Mouse (Mus musculus): ENCODE results near the gene Cyp2d12. TPM values are rescaled to one million over a fixed set of nuclear protein-coding genes. Genes with fewer than 3 reads are reported as not detected.
"Not testable (repeated sequence)": the region's sequence is repeated elsewhere in the genome, so short reads cannot be mapped to it uniquely, and the experiment has no call there.

Gene Cyp2d12
- total RNA-seq (2014; rRNA removed) (0.65 TPM in 1 of 2 replicates, not detected in the other), polyA plus RNA-seq (2012; rRNA removed) (0.63 and 0.65 TPM in 2 replicates)

GRCm38 (mm10) chr15:82554531-82555230 lies at the start of gene Cyp2d12:
Cyp2d12 (plus strand) TSS chr15:82555072.
- H3K4me1 ChIP-seq (ENCODE audit: control insufficient read depth, insufficient read depth, low read length) = no peaks in the 10 kb centered on the region
- no peaks in the 10 kb centered on the region for H3K27me3 ChIP-seq (ENCODE audit: control insufficient read depth, insufficient read depth, low read length)
- no peak within 1 kb of the TSS for H3K4me3 ChIP-seq (ENCODE audit: insufficient read depth, low read depth, low read length)
- no peak for DNase-seq (ENCODE audit: extremely low read depth, low read depth, low spot score)
- no peak within 1 kb of the TSS for H3K9ac ChIP-seq (ENCODE audit: low read depth, low read length)
- TF ChIP-seq POLR2A (IDR thresholded peaks at IDR 0.05; ENCODE audit: extremely low read depth, insufficient read depth, low read length) (no peak), CTCF (IDR thresholded peaks at IDR 0.05; ENCODE audit: low read depth, low read length) (no peak)
- H3K79me2 ChIP-seq (ENCODE audit: control insufficient read depth, insufficient read depth, low read length) = no peaks in the 10 kb centered on the region
- H3K36me3 ChIP-seq (ENCODE audit: control insufficient read depth, insufficient read depth, low read length) = no peaks in the 10 kb centered on the region
- H3K27ac ChIP-seq (replicated peaks; ENCODE audit: insufficient read depth, low read depth, low read length) = no peak within 1 kb of the TSS
- WGBS = 89% methylated on average over 7 of the region's 7 CpGs

- Histone ChIP-seq H3K27me3 (ENCODE audit: control insufficient read depth, insufficient read depth, low read length) (no peaks in the 10 kb centered on the region), H3K79me2 (ENCODE audit: control insufficient read depth, insufficient read depth, low read length) (no peaks in the 10 kb centered on the region), H3K36me3 (ENCODE audit: control insufficient read depth, insufficient read depth, low read length) (no peaks in the 10 kb centered on the region), H3K4me1 (ENCODE audit: control insufficient read depth, insufficient read depth, low read length) (peaks cover 3% of the 10 kb centered on the region; the same call in 1 of the 2 replicates), H3K9ac (ENCODE audit: low read depth, low read length) (no peak overlapping the region), H3K4me3 (ENCODE audit: insufficient read depth, low read depth, low read length) (no peak overlapping the region), H3K27ac (replicated peaks; ENCODE audit: insufficient read depth, low read depth, low read length) (no peak overlapping the region)
- TF ChIP-seq CTCF (IDR thresholded peaks at IDR 0.05; ENCODE audit: low read depth, low read length) = no peak
- no peak for TF ChIP-seq POLR2A (IDR thresholded peaks at IDR 0.05; ENCODE audit: extremely low read depth, insufficient read depth, low read length)
- 80% methylated on average over 3 of the region's 3 CpGs for WGBS
- no peak for DNase-seq (ENCODE audit: extremely low read depth, low read depth, low spot score)
Observed at GRCm38 (mm10) chr15:82506971-82507370, 47.9 kb upstream of the Cyp2d12 start.

- H3K4me3 ChIP-seq (ENCODE audit: insufficient read depth, low read depth, low read length); H3K36me3 ChIP-seq (ENCODE audit: control insufficient read depth, insufficient read depth, low read length); H3K27me3 ChIP-seq (ENCODE audit: control insufficient read depth, insufficient read depth, low read length); H3K79me2 ChIP-seq (ENCODE audit: control insufficient read depth, insufficient read depth, low read length); H3K4me1 ChIP-seq (ENCODE audit: control insufficient read depth, insufficient read depth, low read length); H3K9ac ChIP-seq (ENCODE audit: low read depth, low read length); H3K27ac ChIP-seq (replicated peaks; ENCODE audit: insufficient read depth, low read depth, low read length): not testable (repeated sequence)
- peak; percentile 44 for TF ChIP-seq CTCF (IDR thresholded peaks at IDR 0.05; ENCODE audit: low read depth, low read length)
- peak; percentile 19 for DNase-seq (ENCODE audit: extremely low read depth, low read depth, low spot score)
- 63% methylated on average over 4 of the region's 4 CpGs for WGBS
Observed at GRCm38 (mm10) chr15:82507740-82508139, 47.1 kb upstream of the Cyp2d12 start.

GRCm38 (mm10) chr15:82509495-82509894 lies 45.4 kb upstream of the Cyp2d12 start:
- H3K27ac ChIP-seq (replicated peaks; ENCODE audit: insufficient read depth, low read depth, low read length) = peak overlapping the region; percentile 1; the same call in 1 of the 2 replicates
- not testable (repeated sequence) for H3K4me3 ChIP-seq (ENCODE audit: insufficient read depth, low read depth, low read length); H3K4me1 ChIP-seq (ENCODE audit: control insufficient read depth, insufficient read depth, low read length); H3K27me3 ChIP-seq (ENCODE audit: control insufficient read depth, insufficient read depth, low read length); H3K36me3 ChIP-seq (ENCODE audit: control insufficient read depth, insufficient read depth, low read length); H3K9ac ChIP-seq (ENCODE audit: low read depth, low read length); H3K79me2 ChIP-seq (ENCODE audit: control insufficient read depth, insufficient read depth, low read length)
- peak; percentile 73 for DNase-seq (ENCODE audit: extremely low read depth, low read depth, low spot score)
- 8% methylated on average over 4 of the region's 4 CpGs for WGBS

- H3K27me3 ChIP-seq (ENCODE audit: control insufficient read depth, insufficient read depth, low read length); H3K4me1 ChIP-seq (ENCODE audit: control insufficient read depth, insufficient read depth, low read length); H3K27ac ChIP-seq (replicated peaks; ENCODE audit: insufficient read depth, low read depth, low read length); H3K36me3 ChIP-seq (ENCODE audit: control insufficient read depth, insufficient read depth, low read length); H3K9ac ChIP-seq (ENCODE audit: low read depth, low read length); DNase-seq (ENCODE audit: extremely low read depth, low read depth, low spot score); H3K79me2 ChIP-seq (ENCODE audit: control insufficient read depth, insufficient read depth, low read length); H3K4me3 ChIP-seq (ENCODE audit: insufficient read depth, low read depth, low read length): not testable (repeated sequence)
Observed at GRCm38 (mm10) chr15:82510500-82510899, 44.4 kb upstream of the Cyp2d12 start.

GRCm38 (mm10) chr15:82512111-82512510 lies 42.8 kb upstream of the Cyp2d12 start:
- not testable (repeated sequence) for H3K27ac ChIP-seq (replicated peaks; ENCODE audit: insufficient read depth, low read depth, low read length); H3K9ac ChIP-seq (ENCODE audit: low read depth, low read length); H3K27me3 ChIP-seq (ENCODE audit: control insufficient read depth, insufficient read depth, low read length); H3K4me3 ChIP-seq (ENCODE audit: insufficient read depth, low read depth, low read length); H3K4me1 ChIP-seq (ENCODE audit: control insufficient read depth, insufficient read depth, low read length); H3K36me3 ChIP-seq (ENCODE audit: control insufficient read depth, insufficient read depth, low read length); H3K79me2 ChIP-seq (ENCODE audit: control insufficient read depth, insufficient read depth, low read length)
- DNase-seq (ENCODE audit: extremely low read depth, low read depth, low spot score) = peak; percentile 34
- WGBS = 46% methylated on average over 2 of the region's 2 CpGs

- not testable (repeated sequence) for H3K4me1 ChIP-seq (ENCODE audit: control insufficient read depth, insufficient read depth, low read length); H3K27me3 ChIP-seq (ENCODE audit: control insufficient read depth, insufficient read depth, low read length); H3K9ac ChIP-seq (ENCODE audit: low read depth, low read length); H3K27ac ChIP-seq (replicated peaks; ENCODE audit: insufficient read depth, low read depth, low read length); H3K36me3 ChIP-seq (ENCODE audit: control insufficient read depth, insufficient read depth, low read length); H3K4me3 ChIP-seq (ENCODE audit: insufficient read depth, low read depth, low read length); DNase-seq (ENCODE audit: extremely low read depth, low read depth, low spot score); H3K79me2 ChIP-seq (ENCODE audit: control insufficient read depth, insufficient read depth, low read length)
- WGBS = 93% methylated on average over 23 of the region's 23 CpGs
Observed at GRCm38 (mm10) chr15:82516174-82516573, 38.7 kb upstream of the Cyp2d12 start.

GRCm38 (mm10) chr15:82527371-82527770 lies 27.5 kb upstream of the Cyp2d12 start:
- 91% methylated on average over 8 of the region's 9 CpGs for WGBS
- not testable (repeated sequence) for H3K4me1 ChIP-seq (ENCODE audit: control insufficient read depth, insufficient read depth, low read length); H3K4me3 ChIP-seq (ENCODE audit: insufficient read depth, low read depth, low read length); H3K27me3 ChIP-seq (ENCODE audit: control insufficient read depth, insufficient read depth, low read length); DNase-seq (ENCODE audit: extremely low read depth, low read depth, low spot score); H3K9ac ChIP-seq (ENCODE audit: low read depth, low read length); H3K27ac ChIP-seq (replicated peaks; ENCODE audit: insufficient read depth, low read depth, low read length); H3K36me3 ChIP-seq (ENCODE audit: control insufficient read depth, insufficient read depth, low read length); H3K79me2 ChIP-seq (ENCODE audit: control insufficient read depth, insufficient read depth, low read length)

GRCm38 (mm10) chr15:82532721-82533120 lies 22.2 kb upstream of the Cyp2d12 start:
- 26% methylated on average over 3 of the region's 3 CpGs for WGBS
- not testable (repeated sequence) for H3K4me3 ChIP-seq (ENCODE audit: insufficient read depth, low read depth, low read length); H3K36me3 ChIP-seq (ENCODE audit: control insufficient read depth, insufficient read depth, low read length); H3K4me1 ChIP-seq (ENCODE audit: control insufficient read depth, insufficient read depth, low read length); H3K79me2 ChIP-seq (ENCODE audit: control insufficient read depth, insufficient read depth, low read length); H3K9ac ChIP-seq (ENCODE audit: low read depth, low read length); H3K27me3 ChIP-seq (ENCODE audit: control insufficient read depth, insufficient read depth, low read length)
- peak overlapping the region; percentile 35 for H3K27ac ChIP-seq (replicated peaks; ENCODE audit: insufficient read depth, low read depth, low read length)
- DNase-seq (ENCODE audit: extremely low read depth, low read depth, low spot score) = peak; percentile 91
